Mouse (Mus musculus) hindbrain, embryonic 14.5 days (tissue): Measurements from ENCODE around the gene Tlk2. TPM values are rescaled to one million over a fixed set of nuclear protein-coding genes. Genes with fewer than 3 reads are reported as not detected.
A peak's percentile ranks its signal among the peaks of the same experiment; 100 is the strongest.

ENCODE experiments used
- ATAC-seq: fragments of 200-750 bp; cut with Nextera tagmentation; 2 replicates; pipeline ENCODE4 v1.8.0; 2017; ENCODE audit warnings: moderate number of reproducible peaks, mild to moderate bottlenecking, moderate TSS enrichment, moderate library complexity; ENCODE audit not compliant: low FRiP score
- DNase-seq: peaks from one replicate; pipeline ENCODE4 v3.0.0-alpha.2; 2015; ENCODE audit warnings: low spot score
- H3K27ac ChIP-seq: fragments of 300-500 bp; sonication (generic); 2 replicates; pipeline ENCODE4 v1.5.1; 2014; ENCODE audit warnings: mild to moderate bottlenecking, moderate library complexity
- H3K27me3 ChIP-seq: fragments of 300-500 bp; sonication (generic); 2 replicates; pipeline ENCODE4 v1.6.1; 2014; ENCODE audit warnings: mild to moderate bottlenecking, low read length, mixed read lengths; ENCODE audit not compliant: control insufficient read depth, insufficient read depth
- H3K36me3 ChIP-seq: fragments of 300-500 bp; sonication (generic); replicated peaks from 2 replicates; pipeline ENCODE4 v1.6.1; 2014; ENCODE audit not compliant: control insufficient read depth, insufficient read depth
- H3K4me1 ChIP-seq: fragments of 300-500 bp; sonication (generic); replicated peaks from 2 replicates; pipeline ENCODE4 v1.6.1; 2014; ENCODE audit warnings: antibody characterized with exemption, low read length, mixed read lengths; ENCODE audit not compliant: control insufficient read depth, insufficient read depth
- H3K4me2 ChIP-seq: fragments of 300-500 bp; sonication (generic); replicated peaks from 2 replicates; pipeline ENCODE4 v1.6.1; 2014; ENCODE audit warnings: mild to moderate bottlenecking, moderate library complexity
- H3K4me3 ChIP-seq: fragments of 300-500 bp; sonication (generic); replicated peaks from 2 replicates; pipeline ENCODE4 v1.5.1; 2014; ENCODE audit warnings: mild to moderate bottlenecking, low read length
- H3K9ac ChIP-seq: fragments of 300-500 bp; sonication (generic); 2 replicates; pipeline ENCODE4 v1.6.1; 2014
- H3K9me3 ChIP-seq: fragments of 300-500 bp; sonication (generic); 2 replicates; pipeline ENCODE4 v1.6.1; 2016; ENCODE audit warnings: low read length; ENCODE audit not compliant: control insufficient read depth
- WGBS: fragments of 180-500 bp; shearing (Covaris S2); extraction: QIAGEN DNeasy Blood & Tissue Kit; methylation state at CpG from one replicate; pipeline ENCODE4 v1.1.7; 2014; 5-methylcytosine and 5-hydroxymethylcytosine counted together
- polyA plus RNA-seq: library from polyadenylated mRNA; unstranded; fragments of >200 nt; fragmentation: Nextera tagmentation; extraction: Ambion mirVana; gene quantifications from 2 replicates; pipeline ENCODE4 v1.2.1, GENCODE M21; 2014

Gene Tlk2
- polyA plus RNA-seq, 1 experiment from 2014 or later = 27.9 TPM

DNA sequence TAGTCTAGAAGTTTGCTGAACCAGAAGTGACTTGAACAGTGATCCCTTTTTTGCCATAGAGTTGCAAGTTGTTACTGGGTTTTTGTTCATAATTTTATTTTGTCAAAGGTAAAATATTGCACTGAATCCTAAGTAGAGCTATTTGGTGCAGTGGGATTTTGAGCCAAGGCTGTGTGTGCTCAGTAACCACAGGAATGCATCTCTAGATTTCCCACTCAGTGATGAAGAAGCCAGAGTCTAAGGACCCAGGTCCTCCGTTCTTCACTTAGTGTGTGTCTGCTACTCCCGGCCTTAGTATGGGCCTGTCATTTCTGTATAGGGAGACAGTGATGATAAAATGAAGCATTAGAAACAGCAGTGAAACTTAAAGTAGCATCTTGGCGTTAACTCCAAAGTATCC lies 86.4 kb downstream of the Tlk2 start:
- Histone ChIP-seq H3K27ac (no peak overlapping the region), H3K36me3 (peaks cover 68% of the 10 kb centered on the region), H3K9me3 (no peaks in the 10 kb centered on the region), H3K27me3 (no peaks in the 10 kb centered on the region), H3K4me3 (no peak overlapping the region), H3K9ac (no peak overlapping the region), H3K4me1 (no peaks in the 10 kb centered on the region), H3K4me2 (no peak overlapping the region)
- WGBS = 93% methylated on average over 3 of the region's 3 CpGs
- no peak for DNase-seq
- ATAC-seq = no peak

DNA sequence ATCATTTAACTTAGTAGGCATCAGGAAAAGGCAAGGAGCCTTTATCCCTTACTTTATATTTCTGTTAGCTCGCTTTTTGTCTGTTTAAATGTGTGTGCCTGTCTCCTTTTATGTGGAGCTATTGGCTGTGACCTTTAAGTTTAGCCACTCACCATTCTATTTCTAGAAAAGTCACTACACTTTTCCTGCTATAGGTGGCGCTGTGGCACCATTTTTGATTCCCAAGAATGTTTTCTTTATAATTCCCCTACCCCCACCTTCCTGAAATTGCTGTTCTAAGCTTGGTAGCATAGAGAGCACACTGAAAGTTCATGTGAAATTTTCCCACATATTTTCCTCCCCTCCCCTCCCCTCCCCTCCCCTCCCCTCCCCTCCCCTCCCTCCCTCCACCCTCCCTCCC lies 91.5 kb downstream of the Tlk2 start:
- no peaks in the 10 kb centered on the region for H3K9me3 ChIP-seq
- H3K4me1 ChIP-seq = no peaks in the 10 kb centered on the region
- no peaks in the 10 kb centered on the region for H3K27me3 ChIP-seq
- no peak overlapping the region for H3K4me2 ChIP-seq
- DNase-seq (peak; percentile 77), ATAC-seq (no peak)
- H3K27ac ChIP-seq = no peak overlapping the region
- no peak overlapping the region for H3K9ac ChIP-seq
- 11% methylated on average over 2 of the region's 2 CpGs for WGBS
- peaks cover 69% of the 10 kb centered on the region for H3K36me3 ChIP-seq
- no peak overlapping the region for H3K4me3 ChIP-seq

DNA sequence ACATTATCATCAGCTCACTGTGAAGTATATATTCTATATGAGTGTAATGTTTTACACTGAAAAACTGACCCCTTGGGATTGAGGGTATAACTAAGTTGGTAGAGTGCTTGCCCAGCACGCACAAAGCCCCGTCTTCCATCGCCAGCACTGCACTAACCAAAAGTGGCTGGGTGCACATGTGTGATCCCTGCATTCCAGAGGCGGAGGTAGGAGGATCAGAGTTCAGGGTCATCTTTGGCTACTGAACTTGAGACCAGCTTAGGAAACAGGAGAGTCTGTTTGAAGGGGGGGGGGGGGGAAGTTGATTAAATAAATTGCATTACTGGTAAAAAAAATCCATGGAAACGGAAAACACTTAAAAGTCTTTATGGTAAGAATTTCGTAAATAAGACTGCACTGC lies 101.8 kb downstream of the Tlk2 start:
- Histone ChIP-seq H3K36me3 (peaks cover 77% of the 10 kb centered on the region), H3K9ac (no peak overlapping the region), H3K4me2 (no peak overlapping the region), H3K4me1 (no peaks in the 10 kb centered on the region), H3K27me3 (no peaks in the 10 kb centered on the region), H3K27ac (no peak overlapping the region), H3K9me3 (no peaks in the 10 kb centered on the region), H3K4me3 (no peak overlapping the region)
- 94% methylated on average over 6 of the region's 6 CpGs for WGBS
- no peak for DNase-seq
- ATAC-seq = no peak

DNA sequence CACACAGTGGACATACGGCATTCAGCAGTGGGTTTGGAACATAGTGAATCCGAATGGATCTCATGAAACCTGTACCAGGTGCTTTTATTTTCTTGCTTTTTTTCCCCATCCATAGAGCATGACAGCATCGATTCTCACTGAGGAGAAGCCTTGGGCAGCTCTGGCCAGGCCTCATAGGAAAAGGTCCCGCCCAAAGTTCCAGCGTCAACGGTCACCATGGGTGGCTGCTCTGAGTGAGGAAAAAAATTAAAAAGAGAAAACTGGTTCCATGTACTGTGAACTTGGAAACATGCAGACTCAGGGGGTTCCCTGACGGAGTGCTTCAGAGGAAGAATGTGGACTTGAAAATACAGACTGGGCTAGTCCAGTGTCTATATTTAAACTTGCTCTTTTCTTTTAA lies 102.7 kb downstream of the Tlk2 start:
- Histone ChIP-seq H3K4me1 (no peaks in the 10 kb centered on the region), H3K9me3 (no peaks in the 10 kb centered on the region), H3K4me2 (no peak overlapping the region), H3K27me3 (no peaks in the 10 kb centered on the region), H3K4me3 (no peak overlapping the region), H3K36me3 (peaks cover 71% of the 10 kb centered on the region), H3K27ac (no peak overlapping the region), H3K9ac (no peak overlapping the region)
- no peak for ATAC-seq
- DNase-seq = no peak
- WGBS = 90% methylated on average over 7 of the region's 7 CpGs

DNA sequence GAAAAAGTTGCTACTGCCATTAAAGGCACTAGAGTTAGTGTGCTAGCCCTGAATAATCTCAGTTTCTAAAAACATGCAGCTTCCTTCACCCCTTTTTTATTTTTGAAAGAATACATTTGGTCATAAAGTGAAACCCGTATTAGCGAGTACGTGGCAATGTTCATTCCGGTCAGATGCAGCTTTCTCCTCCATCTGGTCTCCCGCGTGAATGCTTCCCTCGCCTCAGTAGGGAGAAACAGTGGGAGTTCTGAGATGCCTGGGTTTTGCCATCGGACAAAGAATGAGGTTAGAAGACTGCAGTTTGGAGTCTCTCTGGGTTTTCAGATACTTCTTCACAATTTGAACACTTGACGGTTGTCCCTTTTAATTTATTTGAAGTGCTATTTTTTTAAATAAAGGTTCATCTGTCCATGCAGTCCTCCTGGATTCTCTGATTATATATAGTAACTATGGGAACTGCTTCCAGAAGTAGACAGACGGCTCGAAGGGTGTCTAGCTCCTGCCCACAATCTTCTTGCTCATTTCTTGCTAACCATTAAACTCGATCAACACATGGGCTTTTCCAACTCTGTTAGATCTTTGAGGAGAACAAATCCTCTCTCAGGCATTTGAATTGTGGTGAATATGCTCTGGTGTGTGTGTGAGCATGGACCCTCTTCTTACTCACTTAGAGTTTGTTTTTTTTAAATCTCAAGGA lies 103.3 kb downstream of the Tlk2 start:
- Histone ChIP-seq H3K9me3 (no peaks in the 10 kb centered on the region), H3K9ac (no peak overlapping the region), H3K36me3 (peaks cover 67% of the 10 kb centered on the region), H3K27me3 (no peaks in the 10 kb centered on the region), H3K4me1 (no peaks in the 10 kb centered on the region), H3K4me2 (no peak overlapping the region), H3K27ac (no peak overlapping the region), H3K4me3 (no peak overlapping the region)
- ATAC-seq = no peak
- DNase-seq = no peak
- 83% methylated on average over 12 of the region's 12 CpGs for WGBS

DNA sequence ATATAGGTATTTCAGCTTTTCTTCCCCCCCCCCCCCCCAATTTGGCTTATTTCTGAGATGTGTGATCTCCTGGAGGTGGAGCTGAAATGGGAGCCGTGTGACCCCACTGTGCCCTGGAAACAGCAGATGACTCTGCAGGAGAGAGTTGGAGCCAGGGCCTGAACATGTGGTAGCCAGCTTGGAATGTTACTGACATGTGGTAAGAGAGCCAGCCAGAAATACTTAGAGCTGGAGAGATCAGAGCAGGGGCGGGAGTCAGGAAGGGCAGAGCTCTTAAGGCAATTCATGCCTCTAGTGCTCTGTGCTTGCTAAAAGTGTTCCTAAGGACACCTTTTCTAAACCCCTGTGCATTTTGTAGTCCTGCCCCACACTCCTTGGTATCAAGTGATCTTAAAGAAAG lies 103.9 kb downstream of the Tlk2 start:
- H3K27ac ChIP-seq = no peak overlapping the region
- peaks cover 67% of the 10 kb centered on the region for H3K36me3 ChIP-seq
- ATAC-seq (no peak), DNase-seq (no peak)
- H3K27me3 ChIP-seq = no peaks in the 10 kb centered on the region
- H3K4me2 ChIP-seq = no peak overlapping the region
- H3K4me3 ChIP-seq = no peak overlapping the region
- H3K9me3 ChIP-seq = no peaks in the 10 kb centered on the region
- no peak overlapping the region for H3K9ac ChIP-seq
- WGBS = 81% methylated on average over 2 of the region's 2 CpGs
- H3K4me1 ChIP-seq = no peaks in the 10 kb centered on the region

DNA sequence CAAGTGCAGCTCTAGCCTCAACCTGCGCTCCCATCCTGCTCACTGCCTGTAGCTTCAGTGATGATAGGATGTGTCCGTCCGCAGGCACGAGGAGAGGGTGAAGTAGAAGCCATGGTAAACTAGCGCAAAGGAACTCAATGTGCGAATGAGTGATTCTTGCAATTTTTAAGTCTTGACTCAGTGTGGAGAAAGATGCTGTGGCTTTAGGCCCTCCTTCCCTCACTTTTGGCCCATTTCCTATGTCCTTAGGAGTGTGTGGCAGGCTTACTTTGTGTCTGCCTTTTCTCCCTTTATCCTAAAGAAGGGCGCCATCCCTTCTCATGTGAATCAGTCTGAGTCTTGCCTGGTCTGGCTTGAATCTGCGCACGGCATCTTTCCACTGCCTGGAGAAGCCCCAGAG lies 104.4 kb downstream of the Tlk2 start:
- H3K27me3 ChIP-seq = no peaks in the 10 kb centered on the region
- no peaks in the 10 kb centered on the region for H3K9me3 ChIP-seq
- 94% methylated on average over 9 of the region's 9 CpGs for WGBS
- DNase-seq (no peak), ATAC-seq (no peak)
- H3K4me3 ChIP-seq = no peak overlapping the region
- H3K36me3 ChIP-seq = peaks cover 71% of the 10 kb centered on the region
- no peak overlapping the region for H3K4me2 ChIP-seq
- H3K27ac ChIP-seq = no peak overlapping the region
- no peak overlapping the region for H3K9ac ChIP-seq
- no peaks in the 10 kb centered on the region for H3K4me1 ChIP-seq

DNA sequence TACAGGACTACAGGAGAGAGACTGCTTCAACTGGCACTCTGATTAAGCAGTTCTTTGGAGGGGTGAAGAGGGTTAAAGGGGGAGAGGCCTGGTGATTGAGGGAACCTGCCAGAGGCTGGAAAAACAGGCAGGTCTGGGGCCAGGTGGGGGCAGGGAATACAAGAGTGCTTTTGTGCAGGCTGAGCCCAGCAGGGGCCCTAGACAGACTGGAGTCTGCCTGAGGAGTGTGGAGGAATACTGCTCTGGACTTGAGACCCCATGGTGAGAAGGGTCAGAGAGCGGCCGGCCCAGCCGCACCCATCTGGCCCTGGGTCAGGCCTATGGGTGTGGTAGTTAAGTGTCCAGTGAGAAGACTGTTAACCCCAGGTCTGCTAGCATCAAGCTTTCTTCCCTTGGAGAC lies 107.1 kb downstream of the Tlk2 start:
- no peak for DNase-seq
- H3K4me3 ChIP-seq = no peak overlapping the region
- no peaks in the 10 kb centered on the region for H3K4me1 ChIP-seq
- no peak overlapping the region for H3K4me2 ChIP-seq
- H3K27ac ChIP-seq = no peak overlapping the region
- H3K36me3 ChIP-seq = peaks cover 52% of the 10 kb centered on the region
- no peak for ATAC-seq
- 56% methylated on average over 3 of the region's 3 CpGs for WGBS
- 0 out of 2 replicates have a peak, but pooled peaks cover under 1% of the 10 kb centered on the region for H3K27me3 ChIP-seq
- no peaks in the 10 kb centered on the region for H3K9me3 ChIP-seq
- H3K9ac ChIP-seq = no peak overlapping the region

DNA sequence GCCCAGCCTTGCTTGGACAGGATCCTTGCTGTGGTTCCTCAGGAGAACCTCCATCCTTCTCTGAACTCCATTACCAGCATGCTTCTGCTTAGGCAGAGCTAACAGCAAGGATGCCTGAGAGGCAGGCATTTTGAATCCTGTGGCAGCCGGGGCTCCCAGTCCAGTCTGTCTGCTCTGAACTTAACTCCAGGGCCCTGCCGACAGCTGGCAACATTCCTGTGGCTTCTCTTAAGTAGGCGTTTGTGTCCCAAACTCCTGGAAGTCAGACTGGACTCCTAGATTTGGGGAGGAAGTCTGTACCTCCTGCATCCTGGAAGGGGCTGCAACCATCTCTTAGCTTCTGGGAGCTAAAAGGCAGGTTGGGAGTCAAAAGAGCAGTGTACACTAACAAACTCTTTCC lies 110.8 kb downstream of the Tlk2 start:
- Histone ChIP-seq H3K36me3 (peaks cover 24% of the 10 kb centered on the region), H3K9me3 (no peaks in the 10 kb centered on the region), H3K4me3 (no peak overlapping the region), H3K4me2 (no peak overlapping the region), H3K4me1 (peaks cover 25% of the 10 kb centered on the region; the same call in 1 of the 2 replicates), H3K9ac (no peak overlapping the region), H3K27ac (no peak overlapping the region), H3K27me3 (peaks cover 21% of the 10 kb centered on the region)
- ATAC-seq (no peak), DNase-seq (no peak)
- 78% methylated on average over 3 of the region's 3 CpGs for WGBS

DNA sequence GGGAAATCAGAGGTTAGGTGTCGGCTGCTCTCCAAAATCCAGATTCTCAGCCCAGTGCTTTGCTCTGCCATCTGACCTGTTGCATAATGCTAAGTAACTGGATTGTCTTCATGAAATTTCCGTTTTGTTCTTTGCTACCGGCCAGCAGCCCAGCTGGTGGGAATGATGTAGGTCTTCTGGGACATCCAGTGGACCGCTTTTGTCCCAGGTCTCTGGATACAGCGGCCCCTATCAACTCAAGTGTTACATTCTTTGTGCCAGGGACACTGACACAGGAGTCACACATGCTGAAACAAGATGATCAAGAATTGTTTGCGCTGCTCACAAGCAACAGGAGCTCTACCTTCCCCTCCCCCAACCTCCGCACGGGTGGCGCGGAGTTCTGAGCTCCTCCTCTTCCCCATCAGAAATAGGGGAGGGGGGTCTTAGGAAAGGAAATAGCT lies 113.1 kb downstream of the Tlk2 start:
- Histone ChIP-seq H3K27ac (no peak overlapping the region), H3K4me2 (peak overlapping the region; percentile 99), H3K4me3 (peak overlapping the region; percentile 47), H3K36me3 (peaks cover 12% of the 10 kb centered on the region; the same call in 1 of the 2 replicates), H3K27me3 (peaks cover 21% of the 10 kb centered on the region), H3K9me3 (no peaks in the 10 kb centered on the region), H3K4me1 (peaks cover 25% of the 10 kb centered on the region; the same call in 1 of the 2 replicates), H3K9ac (peak overlapping the region; percentile 54; the same call in 1 of the 2 replicates)
- DNase-seq = no peak
- 5% methylated on average over 10 of the region's 10 CpGs for WGBS
- ATAC-seq = no peak
